Mouse (Mus musculus) cortical plate, adult 2 months (tissue): ENCODE results near the gene Msi2. TPM values are rescaled to one million over a fixed set of nuclear protein-coding genes. Genes with fewer than 3 reads are reported as not detected.
A peak's percentile ranks its signal among the peaks of the same experiment; 100 is the strongest.

ENCODE experiments used
- H3K27ac ChIP-seq: fragments of 200-500 bp; 2 replicates; pipeline ENCODE4 v1.5.1; 2012; ENCODE audit warnings: low read length, control low read depth, inconsistent platforms; ENCODE audit not compliant: insufficient read depth
- H3K4me1 ChIP-seq: fragments of 200-500 bp; 2 replicates; pipeline ENCODE4 v1.6.1; 2011; ENCODE audit warnings: low read length; ENCODE audit not compliant: control insufficient read depth, insufficient read depth
- H3K4me3 ChIP-seq: fragments of 200-500 bp; 2 replicates; pipeline ENCODE4 v1.5.1; 2011; ENCODE audit warnings: mild to moderate bottlenecking, low read length, control low read depth; ENCODE audit not compliant: insufficient read depth
- CTCF ChIP-seq: fragments of 200-500 bp; IDR thresholded peaks from 2 replicates; pipeline ENCODE4 v1.5.1; 2011; ENCODE audit warnings: mild to moderate bottlenecking, control low read depth, low read length; ENCODE audit not compliant: insufficient read depth; ENCODE audit errors: extremely low read depth
- POLR2A ChIP-seq: fragments of 200-500 bp; IDR thresholded peaks from 2 replicates; pipeline ENCODE4 v1.6.1; 2011; ENCODE audit warnings: mild to moderate bottlenecking, low read length, control low read depth; ENCODE audit not compliant: insufficient read depth; ENCODE audit errors: extremely low read depth
- polyA plus RNA-seq: library from polyadenylated mRNA; depleted of rRNA; stranded (reverse); fragments of >200 nt; gene quantifications from 2 replicates; pipeline ENCODE4 v1.2.3, GENCODE M21; 2012

The Msi2 gene
- polyA plus RNA-seq, 1 experiment, result 57.5 TPM

DNA sequence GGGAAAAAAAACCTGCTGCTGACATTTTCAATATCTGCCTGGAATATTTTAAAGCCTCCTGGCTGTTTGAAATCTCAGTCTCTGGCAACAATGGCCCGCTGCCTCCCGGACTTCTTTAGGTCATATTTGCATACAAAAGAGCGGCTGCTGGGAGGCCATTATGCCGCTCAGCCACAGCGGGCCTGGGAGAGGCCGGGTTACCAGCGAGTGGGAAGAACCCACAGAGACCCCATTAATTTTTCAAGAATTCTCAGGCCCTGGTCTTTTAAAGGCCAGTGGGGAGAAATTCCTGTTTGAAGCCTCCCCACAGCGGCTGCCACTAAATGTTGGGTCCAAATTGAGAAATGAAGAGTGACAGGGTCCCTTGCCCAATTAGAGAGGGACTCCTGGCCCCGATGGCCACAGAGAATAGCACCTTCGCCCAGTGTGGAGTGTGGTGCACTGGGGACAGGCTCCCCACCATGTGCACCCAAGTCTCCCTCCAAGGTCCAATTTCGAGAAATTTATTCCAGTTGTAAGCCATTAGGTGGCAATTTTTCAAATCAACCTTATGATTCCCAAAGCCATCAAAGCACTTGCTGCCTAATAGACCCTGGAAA, 183.9 kb downstream of the Msi2 start:
- no peak overlapping the region for H3K27ac ChIP-seq
- no peak for TF ChIP-seq CTCF
- no peak for TF ChIP-seq POLR2A
- no peak overlapping the region for H3K4me3 ChIP-seq
- no peaks in the 10 kb centered on the region; the same call in 1 of the 2 replicates for H3K4me1 ChIP-seq

DNA sequence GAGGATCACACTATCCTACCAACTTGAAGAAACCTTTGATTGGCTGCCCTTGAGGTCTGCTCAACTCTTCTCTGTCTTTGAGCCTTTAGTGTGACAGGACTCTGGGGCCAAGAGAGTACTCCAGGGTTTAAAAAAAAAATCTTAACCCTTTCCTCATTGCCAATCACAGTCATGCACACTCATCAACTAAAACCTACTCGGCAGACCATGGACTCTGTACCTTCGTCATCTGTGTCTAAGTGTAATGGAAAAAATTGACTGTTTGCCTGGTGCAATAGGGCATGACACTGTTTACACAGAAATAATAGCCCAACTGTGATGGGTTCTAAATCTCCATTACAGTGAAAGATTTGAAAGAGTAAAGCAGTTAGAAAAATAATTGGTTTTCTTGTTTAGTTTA, 186.3 kb downstream of the Msi2 start:
- no peak for TF ChIP-seq POLR2A
- no peak for TF ChIP-seq CTCF
- peaks cover 2% of the 10 kb centered on the region for H3K4me1 ChIP-seq
- no peak overlapping the region for H3K27ac ChIP-seq
- no peak overlapping the region for H3K4me3 ChIP-seq

DNA sequence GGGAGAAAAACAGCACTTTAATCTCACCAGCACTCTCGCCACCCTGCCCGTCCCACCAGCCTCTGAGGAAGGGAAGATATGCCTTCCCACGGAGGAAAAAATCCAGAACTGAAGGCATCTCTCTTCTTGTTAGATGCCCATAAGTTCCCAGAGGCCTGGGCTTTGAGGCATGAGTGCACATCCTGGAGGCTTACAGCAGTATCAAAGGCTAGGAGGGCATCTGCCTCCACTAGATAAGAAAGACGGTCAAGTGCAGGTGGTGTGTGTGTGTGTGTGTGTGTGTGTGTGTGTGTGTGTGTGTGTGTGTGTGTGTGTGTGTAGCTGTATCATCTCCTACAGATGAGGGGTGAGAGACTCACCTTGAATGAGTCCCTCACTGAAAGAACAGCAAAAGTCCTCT, 188.3 kb downstream of the Msi2 start:
- Histone ChIP-seq H3K4me1 (peaks cover 2% of the 10 kb centered on the region), H3K27ac (no peak overlapping the region), H3K4me3 (no peak overlapping the region)
- TF ChIP-seq POLR2A (no peak), CTCF (no peak)

DNA sequence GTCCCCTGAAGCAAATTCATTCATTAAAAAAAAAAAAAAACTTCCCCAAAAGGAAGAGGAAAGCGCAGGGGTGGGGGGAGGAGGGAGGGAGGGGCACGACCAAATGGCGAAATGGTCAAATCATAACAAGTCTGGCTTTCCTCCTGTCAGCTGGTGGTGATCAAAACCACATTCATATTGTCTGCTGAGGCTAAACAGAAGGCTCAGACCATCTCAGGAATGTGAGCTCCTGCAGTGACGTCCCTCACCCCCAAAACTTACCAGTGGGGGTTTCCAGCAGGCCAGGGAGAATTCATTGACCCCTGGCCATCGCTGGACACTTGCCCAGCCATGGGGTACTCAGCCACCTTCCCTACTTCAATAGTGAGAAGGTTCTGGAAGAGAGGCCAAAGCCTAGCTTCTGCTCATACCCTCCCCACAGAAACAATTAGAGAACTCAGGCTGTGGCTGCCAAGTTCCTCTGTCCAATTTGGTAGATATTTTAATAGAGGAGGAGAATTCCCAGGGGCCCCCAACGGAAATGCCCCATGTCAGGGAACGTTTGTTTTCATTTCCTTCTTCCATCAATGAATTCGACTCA, 189.7 kb downstream of the Msi2 start:
- no peak for TF ChIP-seq POLR2A
- no peak for TF ChIP-seq CTCF
- Histone ChIP-seq H3K4me1 (peaks cover 2% of the 10 kb centered on the region), H3K27ac (0 out of 2 replicates have a peak overlapping the region, but pooled peaks have one; percentile 26), H3K4me3 (no peak overlapping the region)

DNA sequence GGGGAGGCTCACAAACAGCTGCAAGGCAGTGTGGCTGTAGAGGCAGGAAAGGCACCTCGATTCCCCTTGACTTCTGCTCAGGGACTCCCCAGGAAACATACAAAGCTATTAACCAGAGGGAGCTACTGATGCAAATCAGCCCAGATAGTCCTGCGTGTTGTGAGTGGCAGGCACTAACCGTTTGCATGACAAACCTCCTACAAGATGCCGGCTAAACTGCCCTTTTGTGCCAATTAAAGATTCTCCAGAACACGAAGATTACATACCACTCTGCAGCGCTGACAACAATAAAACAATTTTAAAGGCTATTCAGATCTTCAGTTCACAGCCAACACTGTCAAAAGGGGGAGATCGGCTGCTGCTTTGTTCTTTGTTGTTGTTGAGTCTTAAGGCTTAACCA, 191.6 kb downstream of the Msi2 start:
- H3K4me3 ChIP-seq, result no peak overlapping the region
- no peak overlapping the region for H3K27ac ChIP-seq
- H3K4me1 ChIP-seq, result peaks cover 2% of the 10 kb centered on the region
- TF ChIP-seq CTCF (no peak), POLR2A (no peak)

DNA sequence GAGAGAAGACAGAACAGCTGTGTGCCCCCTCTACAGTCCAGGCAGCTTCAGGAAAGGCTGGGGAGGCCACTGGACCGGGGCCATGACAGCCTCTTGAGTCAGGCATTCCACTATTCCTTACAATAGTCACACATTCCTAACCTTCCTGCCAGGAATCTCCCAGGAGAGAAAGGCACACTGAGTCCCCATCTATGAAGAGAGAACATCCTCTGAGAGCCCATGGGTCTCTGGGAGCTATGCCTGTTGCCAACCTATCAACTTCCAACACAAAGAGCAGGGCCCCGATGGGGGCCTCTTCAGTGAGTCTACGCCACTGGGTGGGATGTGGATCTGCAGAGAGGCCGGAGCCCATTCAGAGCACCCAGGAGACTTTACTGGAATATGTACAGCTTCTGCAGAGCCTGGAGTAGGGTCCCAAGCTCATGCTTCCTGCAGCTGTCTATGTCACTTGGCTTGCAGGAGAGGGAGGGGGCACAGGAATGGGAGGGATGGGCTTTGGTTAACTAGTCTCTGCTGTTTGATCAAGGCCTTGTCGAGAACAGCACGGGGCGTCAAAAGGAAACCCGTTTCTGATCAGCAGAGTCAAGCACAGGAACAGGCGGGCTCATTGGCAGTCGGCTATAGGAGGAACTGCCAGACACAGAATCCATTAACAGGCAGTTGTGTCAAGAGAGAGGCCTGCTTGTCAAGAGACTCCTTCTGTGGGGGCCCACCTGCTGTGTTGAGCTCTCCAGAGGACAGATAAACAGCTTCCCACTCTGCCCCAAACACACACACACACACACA, 193.3 kb downstream of the Msi2 start:
- H3K27ac ChIP-seq, result no peak overlapping the region; the same call in 1 of the 2 replicates
- TF ChIP-seq POLR2A (no peak), CTCF (no peak)
- peaks cover 2% of the 10 kb centered on the region for H3K4me1 ChIP-seq
- no peak overlapping the region for H3K4me3 ChIP-seq

DNA sequence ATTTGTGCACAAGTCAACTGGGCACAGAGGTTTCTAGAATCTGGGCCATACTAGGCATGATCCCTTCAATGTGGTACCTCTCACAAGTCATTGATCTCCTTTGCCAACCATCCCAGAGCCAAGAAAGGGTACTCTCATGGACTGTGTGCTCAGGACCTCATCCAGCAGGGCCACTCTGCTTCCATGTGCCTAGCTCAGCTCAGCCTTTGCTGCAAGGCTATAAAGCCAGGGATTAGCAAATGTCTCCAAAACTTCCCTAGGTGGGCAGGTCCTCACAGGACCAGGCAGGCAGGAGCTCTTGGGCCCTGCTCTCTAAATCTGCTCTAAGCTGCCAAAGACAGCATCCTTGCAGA, 193.9 kb downstream of the Msi2 start:
- Histone ChIP-seq H3K4me1 (peaks cover 2% of the 10 kb centered on the region), H3K27ac (no peak overlapping the region; the same call in 1 of the 2 replicates), H3K4me3 (no peak overlapping the region)
- no peak for TF ChIP-seq POLR2A
- TF ChIP-seq CTCF, result no peak

DNA sequence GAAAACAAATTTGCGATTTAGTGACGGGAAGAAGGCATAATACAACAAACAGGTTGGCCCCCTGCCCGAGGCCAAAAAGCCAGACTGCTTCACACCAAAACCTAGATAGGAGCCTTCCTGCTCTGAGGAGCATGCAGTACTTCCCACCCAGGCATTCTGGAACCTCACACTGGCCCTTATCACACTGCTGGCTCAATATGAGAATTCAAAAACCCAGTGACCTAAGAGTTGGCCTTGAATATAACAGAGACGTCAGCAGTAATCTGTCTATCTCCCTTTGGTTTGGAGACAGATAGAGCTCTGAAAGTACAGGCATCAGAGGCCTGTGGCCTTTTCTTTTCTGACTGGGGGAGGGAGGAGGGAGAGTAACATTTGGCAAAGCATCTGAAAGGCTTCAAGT, 194.4 kb downstream of the Msi2 start:
- TF ChIP-seq CTCF (no peak), POLR2A (no peak)
- Histone ChIP-seq H3K4me3 (no peak overlapping the region), H3K27ac (no peak overlapping the region), H3K4me1 (peaks cover 2% of the 10 kb centered on the region)

DNA sequence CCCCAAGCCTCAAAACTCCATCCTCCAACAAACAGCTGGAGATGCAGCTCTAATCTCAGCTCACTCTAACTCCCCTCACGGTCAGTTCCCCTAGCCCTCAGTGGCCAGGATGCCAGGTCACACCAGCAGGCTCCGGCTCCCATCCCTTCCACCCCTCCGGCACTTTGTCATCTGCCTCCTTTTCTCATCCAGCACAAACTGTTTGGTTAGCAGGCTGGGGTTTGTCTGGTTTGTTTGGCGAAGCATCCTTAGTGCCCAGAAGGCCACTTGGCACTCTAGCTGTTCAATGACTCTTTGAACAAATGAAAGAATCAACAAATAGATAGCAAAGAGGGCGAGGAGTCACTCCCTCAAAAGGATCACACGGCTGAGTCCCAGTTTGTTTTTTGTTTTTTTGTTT, 194.8 kb downstream of the Msi2 start:
- Histone ChIP-seq H3K4me3 (no peak overlapping the region), H3K27ac (no peak overlapping the region), H3K4me1 (no peaks in the 10 kb centered on the region; the same call in none of the 2 replicates)
- no peak for TF ChIP-seq POLR2A
- TF ChIP-seq CTCF, result no peak

DNA sequence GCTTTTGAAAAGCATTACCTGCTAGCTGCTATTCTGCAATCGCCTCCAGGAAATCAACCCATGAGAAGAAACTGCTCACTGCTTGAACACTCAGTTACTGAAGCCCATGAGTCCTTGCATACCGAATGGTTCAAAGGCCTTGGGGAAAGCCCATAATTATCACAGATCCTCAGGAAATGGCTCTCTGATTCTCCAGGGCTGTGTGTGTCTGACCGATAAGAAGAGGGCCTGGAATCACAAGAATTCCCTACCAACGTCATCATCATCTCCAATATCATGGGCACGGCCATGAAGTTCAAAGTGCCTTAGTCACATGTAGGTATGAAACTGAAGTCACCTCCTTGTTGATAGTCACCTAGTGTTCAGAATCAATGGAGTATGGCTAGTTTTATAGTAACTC, 196.2 kb downstream of the Msi2 start:
- no peak for TF ChIP-seq POLR2A
- H3K4me3 ChIP-seq, result no peak overlapping the region
- H3K27ac ChIP-seq, result no peak overlapping the region
- H3K4me1 ChIP-seq, result peaks cover under 1% of the 10 kb centered on the region
